Mouse (Mus musculus): ENCODE measurements around the gene 4930523C07Rik. TPM values are rescaled to one million over a fixed set of nuclear protein-coding genes. Genes with fewer than 3 reads are reported as not detected.

The 4930523C07Rik gene
- 2.6 TPM for polyA plus RNA-seq (2015; fragmentation: Illumina TruSeq; extraction: RNeasy Lipid Tissue Mini Kit (QIAGEN cat#74804); ENCODE audit: low read depth, low replicate concordance)

DNA sequence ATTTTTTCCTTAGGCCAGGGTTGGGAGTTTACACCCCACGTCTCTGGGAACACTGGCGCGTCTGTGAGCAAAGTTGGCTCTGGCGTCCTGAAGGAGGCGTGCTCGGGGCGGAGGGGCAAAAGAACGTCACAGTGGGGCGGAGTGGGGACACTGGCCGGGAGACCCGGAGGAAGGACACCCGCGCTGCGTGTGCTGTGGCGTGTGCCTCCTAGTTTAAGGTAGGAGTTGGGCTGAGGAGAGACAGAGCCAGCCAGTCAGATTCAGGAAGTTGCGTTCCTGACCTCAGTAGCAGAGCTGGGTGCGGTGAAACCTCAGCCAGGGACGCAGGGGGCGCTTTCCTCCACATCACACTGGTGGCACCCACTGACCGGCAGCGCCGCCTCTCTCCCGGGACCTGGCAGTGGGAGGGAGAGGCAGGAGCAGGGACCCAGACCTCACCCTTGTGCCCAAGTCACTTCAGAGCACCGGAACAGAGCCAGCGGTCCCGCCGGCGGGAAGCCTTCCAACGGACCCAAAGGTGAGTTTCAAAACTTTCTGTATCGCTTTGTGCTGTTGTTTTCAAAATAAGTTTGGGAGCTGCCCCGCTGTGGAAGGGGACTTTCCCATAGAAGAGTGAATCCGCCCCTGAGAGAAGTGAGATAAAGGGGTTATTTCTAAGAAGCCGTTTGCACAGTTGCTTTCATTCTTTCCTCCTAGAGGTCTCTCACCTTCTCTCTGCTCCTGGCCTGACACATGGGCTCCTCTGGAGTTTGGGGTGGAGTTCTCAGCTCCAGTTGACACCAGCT is at the start of gene 4930523C07Rik:
Gene 4930523C07Rik, plus strand, starts transcription at position 146 of the 785 bp plus-strand sequence.

Other genes with a start within 250 kb of the 4930523C07Rik start
- gene Tnn, start 109.2 kb downstream of the 4930523C07Rik start, polyA plus RNA-seq (2015; fragmentation: Illumina TruSeq; extraction: RNeasy Lipid Tissue Mini Kit (QIAGEN cat#74804); ENCODE audit: low read depth, low replicate concordance) = not detected
- gene Mrps14, start 150.8 kb downstream of the 4930523C07Rik start, polyA plus RNA-seq (2015; fragmentation: Illumina TruSeq; extraction: RNeasy Lipid Tissue Mini Kit (QIAGEN cat#74804); ENCODE audit: low read depth, low replicate concordance) = 88.4 TPM
- gene Cacybp, start 168.5 kb downstream of the 4930523C07Rik start, polyA plus RNA-seq (2015; fragmentation: Illumina TruSeq; extraction: RNeasy Lipid Tissue Mini Kit (QIAGEN cat#74804); ENCODE audit: low read depth, low replicate concordance) = 114 TPM

Measured in brain, adult 10 weeks (tissue).